Mouse (Mus musculus) liver, embryonic 12.5 days (tissue): ENCODE results near the gene Slc35g1. TPM values are rescaled to one million over a fixed set of nuclear protein-coding genes. Genes with fewer than 3 reads are reported as not detected.

Experiments used
- ATAC-seq: fragments of 200-750 bp; cut with Nextera tagmentation; 2 replicates; pipeline ENCODE4 v1.8.0; 2017; ENCODE audit warnings: moderate number of reproducible peaks, mild to moderate bottlenecking, moderate library complexity
- H3K27ac ChIP-seq: fragments of 300-500 bp; sonication (generic); 2 replicates; pipeline ENCODE4 v1.5.1; 2016; ENCODE audit warnings: mild to moderate bottlenecking
- H3K27me3 ChIP-seq: fragments of 300-500 bp; sonication (generic); replicated peaks from 2 replicates; pipeline ENCODE4 v1.6.1; 2016; ENCODE audit warnings: mild to moderate bottlenecking, moderate library complexity
- H3K36me3 ChIP-seq: fragments of 300-500 bp; sonication (generic); 2 replicates; pipeline ENCODE4 v1.6.1; 2016; ENCODE audit warnings: mild to moderate bottlenecking, moderate library complexity
- H3K4me1 ChIP-seq: fragments of 300-500 bp; sonication (generic); 2 replicates; pipeline ENCODE4 v1.6.1; 2016
- H3K4me2 ChIP-seq: fragments of 300-500 bp; sonication (generic); 2 replicates; pipeline ENCODE4 v1.6.1; 2016; ENCODE audit warnings: mild to moderate bottlenecking, moderate library complexity
- H3K4me3 ChIP-seq: fragments of 300-500 bp; sonication (generic); 2 replicates; pipeline ENCODE4 v1.5.1; 2016; ENCODE audit warnings: mild to moderate bottlenecking, moderate library complexity
- H3K9ac ChIP-seq: fragments of 300-500 bp; sonication (generic); 2 replicates; pipeline ENCODE4 v1.6.1; 2016; ENCODE audit warnings: mild to moderate bottlenecking, moderate library complexity
- H3K9me3 ChIP-seq: fragments of 300-500 bp; sonication (generic); replicated peaks from 2 replicates; pipeline ENCODE4 v1.6.1; 2016; ENCODE audit warnings: mild to moderate bottlenecking, moderate library complexity
- WGBS: fragments of 180-500 bp; shearing (Covaris S2); methylation state at CpG from one replicate; pipeline ENCODE4 v1.1.7; 2016; ENCODE audit not compliant: insufficient replicate concordance; 5-methylcytosine and 5-hydroxymethylcytosine counted together
- polyA plus RNA-seq: library from polyadenylated mRNA; unstranded; fragments of >200 nt; fragmentation: Nextera tagmentation; extraction: Ambion mirVana; gene quantifications from 2 replicates; pipeline ENCODE4 v1.2.1, GENCODE M21; 2016

Slc35g1 gene
- 7.7 and 8.4 TPM in 2 replicates for polyA plus RNA-seq

GRCm38 (mm10) chr19:38395701-38396632 is at the start of gene Slc35g1:
TSS of gene Slc35g1 (plus strand) at chr19:38395980.
- H3K27me3 ChIP-seq = no peaks in the 10 kb centered on the region
- peak; percentile 91 for ATAC-seq
- peak within 1 kb of the TSS; percentile 77 for H3K27ac ChIP-seq
- peak within 1 kb of the TSS; percentile 79 for H3K4me3 ChIP-seq
- H3K36me3 ChIP-seq = peaks cover 10% of the 10 kb centered on the region; the same call in 1 of the 2 replicates
- H3K9me3 ChIP-seq = no peaks in the 10 kb centered on the region
- WGBS = under 1% methylated on average over 90 of the region's 90 CpGs
- peak within 1 kb of the TSS; percentile 90 for H3K9ac ChIP-seq
- peak within 1 kb of the TSS; percentile 93 for H3K4me2 ChIP-seq
- peaks cover 44% of the 10 kb centered on the region for H3K4me1 ChIP-seq

- H3K4me2 ChIP-seq = no peak overlapping the region
- no peaks in the 10 kb centered on the region for H3K36me3 ChIP-seq
- 0 out of 2 replicates have a peak, but pooled peaks cover 5% of the 10 kb centered on the region for H3K27me3 ChIP-seq
- no peak for ATAC-seq
- 38% methylated on average over 13 of the region's 13 CpGs for WGBS
- no peaks in the 10 kb centered on the region for H3K9me3 ChIP-seq
- no peak overlapping the region for H3K4me3 ChIP-seq
- H3K9ac ChIP-seq = no peak overlapping the region
- H3K27ac ChIP-seq = no peak overlapping the region
- H3K4me1 ChIP-seq = no peaks in the 10 kb centered on the region
Observed at GRCm38 (mm10) chr19:38348271-38349012, 47.3 kb upstream of the Slc35g1 start.

GRCm38 (mm10) chr19:38349013-38349341 is 46.8 kb upstream of the Slc35g1 start:
- Histone ChIP-seq H3K27me3 (0 out of 2 replicates have a peak, but pooled peaks cover 5% of the 10 kb centered on the region), H3K27ac (no peak overlapping the region), H3K9ac (no peak overlapping the region), H3K4me1 (no peaks in the 10 kb centered on the region), H3K9me3 (no peaks in the 10 kb centered on the region), H3K4me3 (no peak overlapping the region), H3K36me3 (no peaks in the 10 kb centered on the region), H3K4me2 (no peak overlapping the region)
- WGBS = 65% methylated on average over 5 of the region's 5 CpGs
- no peak for ATAC-seq

- H3K9me3 ChIP-seq = no peaks in the 10 kb centered on the region
- no peak overlapping the region for H3K9ac ChIP-seq
- no peak overlapping the region for H3K4me2 ChIP-seq
- no peaks in the 10 kb centered on the region for H3K4me1 ChIP-seq
- no peak overlapping the region for H3K4me3 ChIP-seq
- WGBS = 61% methylated on average over 2 of the region's 2 CpGs
- H3K36me3 ChIP-seq = no peaks in the 10 kb centered on the region
- H3K27me3 ChIP-seq = 0 out of 2 replicates have a peak, but pooled peaks cover 5% of the 10 kb centered on the region
- H3K27ac ChIP-seq = no peak overlapping the region
- no peak for ATAC-seq
Observed at GRCm38 (mm10) chr19:38351202-38351601, 44.6 kb upstream of the Slc35g1 start.

GRCm38 (mm10) chr19:38351728-38352127 is 44.1 kb upstream of the Slc35g1 start:
- H3K27me3 ChIP-seq = 0 out of 2 replicates have a peak, but pooled peaks cover 5% of the 10 kb centered on the region
- no peaks in the 10 kb centered on the region for H3K4me1 ChIP-seq
- no peak overlapping the region for H3K9ac ChIP-seq
- H3K27ac ChIP-seq = no peak overlapping the region
- H3K4me2 ChIP-seq = no peak overlapping the region
- no peak for ATAC-seq
- no peaks in the 10 kb centered on the region for H3K36me3 ChIP-seq
- WGBS = 60% methylated on average over 3 of the region's 3 CpGs
- H3K9me3 ChIP-seq = no peaks in the 10 kb centered on the region
- no peak overlapping the region for H3K4me3 ChIP-seq

GRCm38 (mm10) chr19:38352495-38353130 is 43.2 kb upstream of the Slc35g1 start:
- 27% methylated on average over 6 of the region's 6 CpGs for WGBS
- ATAC-seq = no peak

GRCm38 (mm10) chr19:38354279-38354678 is 41.5 kb upstream of the Slc35g1 start:
- no peak overlapping the region for H3K27ac ChIP-seq

More at GRCm38 (mm10) chr19:38352495-38353130, 43.2 kb upstream of the Slc35g1 start:
- Histone ChIP-seq H3K4me3 (no peak overlapping the region), H3K4me2 (no peak overlapping the region), H3K9me3 (no peaks in the 10 kb centered on the region), H3K9ac (no peak overlapping the region), H3K36me3 (no peaks in the 10 kb centered on the region), H3K27me3 (0 out of 2 replicates have a peak, but pooled peaks cover 5% of the 10 kb centered on the region), H3K4me1 (no peaks in the 10 kb centered on the region), H3K27ac (no peak overlapping the region)

GRCm38 (mm10) chr19:38354819-38355360 is 40.9 kb upstream of the Slc35g1 start:
- no peaks in the 10 kb centered on the region for H3K27me3 ChIP-seq
- 41% methylated on average over 10 of the region's 10 CpGs for WGBS
- H3K36me3 ChIP-seq = no peaks in the 10 kb centered on the region
- no peak overlapping the region for H3K9ac ChIP-seq
- no peak for ATAC-seq
- H3K4me3 ChIP-seq = no peak overlapping the region
- H3K27ac ChIP-seq = no peak overlapping the region
- no peak overlapping the region for H3K4me2 ChIP-seq
- no peaks in the 10 kb centered on the region for H3K9me3 ChIP-seq
- H3K4me1 ChIP-seq = no peaks in the 10 kb centered on the region

More at GRCm38 (mm10) chr19:38354279-38354678, 41.5 kb upstream of the Slc35g1 start:
- ATAC-seq = no peak
- Histone ChIP-seq H3K4me1 (no peaks in the 10 kb centered on the region), H3K9me3 (no peaks in the 10 kb centered on the region), H3K9ac (no peak overlapping the region), H3K4me2 (no peak overlapping the region), H3K27me3 (no peaks in the 10 kb centered on the region), H3K36me3 (no peaks in the 10 kb centered on the region), H3K4me3 (no peak overlapping the region)
- 73% methylated on average over 1 of the region's 1 CpGs for WGBS

GRCm38 (mm10) chr19:38356211-38356828 is 39.5 kb upstream of the Slc35g1 start:
- no peak overlapping the region for H3K4me2 ChIP-seq
- no peaks in the 10 kb centered on the region for H3K9me3 ChIP-seq
- no peak for ATAC-seq
- H3K4me1 ChIP-seq = no peaks in the 10 kb centered on the region
- no peaks in the 10 kb centered on the region for H3K36me3 ChIP-seq
- H3K9ac ChIP-seq = no peak overlapping the region
- no peaks in the 10 kb centered on the region for H3K27me3 ChIP-seq
- WGBS = 67% methylated on average over 8 of the region's 8 CpGs
- H3K27ac ChIP-seq = no peak overlapping the region
- H3K4me3 ChIP-seq = no peak overlapping the region

- Histone ChIP-seq H3K36me3 (no peaks in the 10 kb centered on the region), H3K4me1 (no peaks in the 10 kb centered on the region), H3K4me3 (no peak overlapping the region), H3K9ac (no peak overlapping the region), H3K27ac (no peak overlapping the region), H3K9me3 (no peaks in the 10 kb centered on the region), H3K4me2 (no peak overlapping the region), H3K27me3 (no peaks in the 10 kb centered on the region)
- 50% methylated on average over 9 of the region's 9 CpGs for WGBS
- ATAC-seq = no peak
Observed at GRCm38 (mm10) chr19:38357956-38358623, 37.7 kb upstream of the Slc35g1 start.

- Histone ChIP-seq H3K9me3 (no peaks in the 10 kb centered on the region), H3K4me1 (no peaks in the 10 kb centered on the region), H3K4me3 (no peak overlapping the region), H3K27ac (no peak overlapping the region), H3K9ac (no peak overlapping the region), H3K36me3 (no peaks in the 10 kb centered on the region), H3K4me2 (no peak overlapping the region), H3K27me3 (no peaks in the 10 kb centered on the region)
- 52% methylated on average over 1 of the region's 1 CpGs for WGBS
- ATAC-seq = no peak
Observed at GRCm38 (mm10) chr19:38359287-38359686, 36.5 kb upstream of the Slc35g1 start.
